Mouse (Mus musculus): ENCODE measurements around the gene Arf4. TPM values are rescaled to one million over a fixed set of nuclear protein-coding genes. Genes with fewer than 3 reads are reported as not detected.
A peak's percentile ranks its signal among the peaks of the same experiment; 100 is the strongest.

Arf4 gene
- polyA plus RNA-seq, 1 experiment = 128 TPM

- no peaks in the 10 kb centered on the region for H3K27me3 ChIP-seq (ENCODE audit: control insufficient read depth, insufficient read depth, insufficient read length)
- peak overlapping the region; percentile 82 for H3K4me2 ChIP-seq (ENCODE audit: low read depth)
- H3K4me3 ChIP-seq = peak overlapping the region; percentile 100
- H3ac ChIP-seq (ENCODE audit: control insufficient read depth, insufficient read length) = peak overlapping the region; percentile 41
- no peaks in the 10 kb centered on the region for H3K36me3 ChIP-seq (ENCODE audit: control insufficient read depth, insufficient read depth)
- H3K79me2 ChIP-seq (ENCODE audit: control insufficient read depth, insufficient read depth) = peaks cover 63% of the 10 kb centered on the region
- TF ChIP-seq MAX (IDR thresholded peaks at IDR 0.05; ENCODE audit: low read depth) (no peak), REST (IDR thresholded peaks at IDR 0.05; ENCODE audit: insufficient read depth, insufficient read length) (no peak), CEBPB (IDR thresholded peaks at IDR 0.05; ENCODE audit: insufficient read depth, poor library complexity, severe bottlenecking) (no peak)
These were observed 1.4 kb downstream of the Arf4 start for GRCm38 (mm10) chr14:26639251-26639650.

- Histone ChIP-seq H3K79me2 (ENCODE audit: control insufficient read depth, insufficient read depth) (peaks cover 70% of the 10 kb centered on the region), H3K36me3 (ENCODE audit: control insufficient read depth, insufficient read depth) (no peaks in the 10 kb centered on the region), H3K27me3 (ENCODE audit: control insufficient read depth, insufficient read depth, insufficient read length) (no peaks in the 10 kb centered on the region), H3ac (ENCODE audit: control insufficient read depth, insufficient read length) (no peak overlapping the region), H3K4me2 (ENCODE audit: low read depth) (peak overlapping the region; percentile 82), H3K4me3 (peak overlapping the region; percentile 100)
- TF ChIP-seq MAX (IDR thresholded peaks at IDR 0.05; ENCODE audit: low read depth) = no peak
- no peak for TF ChIP-seq MYOD1 (IDR thresholded peaks at IDR 0.05; ENCODE audit: control insufficient read depth in 1 of 3, insufficient read length in 2 of 3, low read depth in 2 of 3)
- TF ChIP-seq SRF (IDR thresholded peaks at IDR 0.05; ENCODE audit: control insufficient read depth, insufficient read length, low read depth) = no peak
- TF ChIP-seq POLR2AphosphoS2 (IDR thresholded peaks at IDR 0.05; ENCODE audit: insufficient read length, low read depth) = no peak
- no peak for TF ChIP-seq POLR2A (IDR thresholded peaks at IDR 0.05; ENCODE audit: insufficient read length, low read depth)
- no peak for TF ChIP-seq CEBPB (IDR thresholded peaks at IDR 0.05; ENCODE audit: insufficient read depth, poor library complexity, severe bottlenecking)
- no peak for TF ChIP-seq REST (IDR thresholded peaks at IDR 0.05; ENCODE audit: insufficient read depth, insufficient read length)
- TF ChIP-seq MYOG (IDR thresholded peaks at IDR 0.05; ENCODE audit: control insufficient read depth in 1 of 3, insufficient read depth in 1 of 3, insufficient read length in 2 of 3, low read depth in 2 of 3) = no peak
These were observed 2.1 kb downstream of the Arf4 start for GRCm38 (mm10) chr14:26639961-26640360.

- no peak overlapping the region for H3K4me2 ChIP-seq (ENCODE audit: low read depth)
- no peak overlapping the region for H3ac ChIP-seq (ENCODE audit: control insufficient read depth, insufficient read length)
- no peak for TF ChIP-seq MYOD1 (IDR thresholded peaks at IDR 0.05; ENCODE audit: control insufficient read depth in 1 of 3, insufficient read length in 2 of 3, low read depth in 2 of 3)
- no peak for TF ChIP-seq SRF (IDR thresholded peaks at IDR 0.05; ENCODE audit: control insufficient read depth, insufficient read length, low read depth)
- no peak for TF ChIP-seq MAX (IDR thresholded peaks at IDR 0.05; ENCODE audit: low read depth)
- TF ChIP-seq REST (IDR thresholded peaks at IDR 0.05; ENCODE audit: insufficient read depth, insufficient read length) = no peak
- no peak for TF ChIP-seq E2F4 (IDR thresholded peaks at IDR 0.05; ENCODE audit: insufficient read depth)
- TF ChIP-seq USF1 (IDR thresholded peaks at IDR 0.05; ENCODE audit: low read depth) = no peak
- TF ChIP-seq POLR2A (IDR thresholded peaks at IDR 0.05; ENCODE audit: insufficient read length, low read depth) = no peak
- TF ChIP-seq CEBPB (IDR thresholded peaks at IDR 0.05; ENCODE audit: insufficient read depth, poor library complexity, severe bottlenecking) = no peak
- TF ChIP-seq MYOG (IDR thresholded peaks at IDR 0.05; ENCODE audit: control insufficient read depth in 1 of 3, insufficient read depth in 1 of 3, insufficient read length in 2 of 3, low read depth in 2 of 3) = no peak
- no peak for TF ChIP-seq TCF3 (IDR thresholded peaks at IDR 0.05; ENCODE audit: insufficient read length, low read depth)
- TF ChIP-seq POLR2AphosphoS2 (IDR thresholded peaks at IDR 0.05; ENCODE audit: insufficient read length, low read depth) = no peak
- TF ChIP-seq TCF12 (IDR thresholded peaks at IDR 0.05; ENCODE audit: insufficient read depth, poor library complexity, severe bottlenecking) = no peak
- H3K27me3 ChIP-seq (ENCODE audit: control insufficient read depth, insufficient read depth, insufficient read length) = no peaks in the 10 kb centered on the region
- H3K79me2 ChIP-seq (ENCODE audit: control insufficient read depth, insufficient read depth) = peaks cover 100% of the 10 kb centered on the region
- peaks cover 13% of the 10 kb centered on the region for H3K36me3 ChIP-seq (ENCODE audit: control insufficient read depth, insufficient read depth)
- H3K4me3 ChIP-seq = no peak overlapping the region
These were observed 5.2 kb downstream of the Arf4 start for GRCm38 (mm10) chr14:26643006-26643624.

GRCm38 (mm10) chr14:26645989-26646650, 8.2 kb downstream of the Arf4 start:
- Histone ChIP-seq H3K79me2 (ENCODE audit: control insufficient read depth, insufficient read depth) (peaks cover 95% of the 10 kb centered on the region), H3ac (ENCODE audit: control insufficient read depth, insufficient read length) (no peak overlapping the region), H3K4me2 (ENCODE audit: low read depth) (no peak overlapping the region), H3K4me3 (no peak overlapping the region), H3K27me3 (ENCODE audit: control insufficient read depth, insufficient read depth, insufficient read length) (no peaks in the 10 kb centered on the region), H3K36me3 (ENCODE audit: control insufficient read depth, insufficient read depth) (peaks cover 17% of the 10 kb centered on the region)
- no peak for TF ChIP-seq MAX (IDR thresholded peaks at IDR 0.05; ENCODE audit: low read depth)
- TF ChIP-seq TCF3 (IDR thresholded peaks at IDR 0.05; ENCODE audit: insufficient read length, low read depth) = no peak
- no peak for TF ChIP-seq USF1 (IDR thresholded peaks at IDR 0.05; ENCODE audit: low read depth)
- no peak for TF ChIP-seq TCF12 (IDR thresholded peaks at IDR 0.05; ENCODE audit: insufficient read depth, poor library complexity, severe bottlenecking)
- TF ChIP-seq SRF (IDR thresholded peaks at IDR 0.05; ENCODE audit: control insufficient read depth, insufficient read length, low read depth) = no peak
- TF ChIP-seq E2F4 (IDR thresholded peaks at IDR 0.05; ENCODE audit: insufficient read depth) = no peak
- no peak for TF ChIP-seq CEBPB (IDR thresholded peaks at IDR 0.05; ENCODE audit: insufficient read depth, poor library complexity, severe bottlenecking)
- no peak for TF ChIP-seq REST (IDR thresholded peaks at IDR 0.05; ENCODE audit: insufficient read depth, insufficient read length)
- TF ChIP-seq MYOD1 (IDR thresholded peaks at IDR 0.05; ENCODE audit: control insufficient read depth in 1 of 3, insufficient read length in 2 of 3, low read depth in 2 of 3) = no peak
- TF ChIP-seq POLR2A (IDR thresholded peaks at IDR 0.05; ENCODE audit: insufficient read length, low read depth) = no peak
- no peak for TF ChIP-seq POLR2AphosphoS2 (IDR thresholded peaks at IDR 0.05; ENCODE audit: insufficient read length, low read depth)
- TF ChIP-seq MYOG (IDR thresholded peaks at IDR 0.05; ENCODE audit: control insufficient read depth in 1 of 3, insufficient read depth in 1 of 3, insufficient read length in 2 of 3, low read depth in 2 of 3) = no peak

All from myocyte (in vitro differentiated cells).